Mouse (Mus musculus): ENCODE results near the gene Pik3ap1.

DNA sequence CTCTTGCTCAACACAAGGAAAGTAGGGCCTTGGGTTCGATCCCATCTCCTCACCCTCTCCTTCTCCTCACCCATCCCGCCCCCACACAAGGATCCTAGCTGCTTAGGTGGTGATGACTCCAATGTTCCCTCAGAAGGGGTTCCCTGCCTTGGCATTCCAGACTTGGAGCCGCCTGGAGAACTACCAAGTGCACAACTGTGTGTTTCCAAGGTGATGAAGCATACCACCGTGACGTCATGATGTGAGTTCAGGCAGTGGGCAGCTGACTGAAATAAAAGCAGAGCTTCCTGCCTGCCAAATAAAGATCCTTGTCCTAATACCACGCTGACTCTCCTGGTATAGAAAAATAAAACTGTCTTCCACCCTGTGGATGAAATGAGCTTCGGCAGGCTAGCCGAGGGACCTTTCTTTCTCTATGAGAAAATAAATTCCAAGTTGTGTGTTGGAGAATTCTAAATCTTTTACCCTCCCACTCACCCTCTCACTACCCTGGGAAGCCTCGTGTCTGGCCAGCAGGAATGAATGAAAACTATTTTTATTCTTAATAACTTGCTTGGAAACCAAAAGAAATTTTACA, 114.7 kb downstream of the Pik3ap1 start:
- TF ChIP-seq CTCF (conservative IDR thresholded peaks at IDR 0.05 in 1 of 2, IDR thresholded peaks at IDR 0.05 in 1 of 2; ENCODE audit: low read depth in 2 of 2, low read length in 2 of 2) (no peak), BHLHE40 (IDR thresholded peaks at IDR 0.05; ENCODE audit: low read depth, low read length) (no peak), POLR2A (IDR thresholded peaks at IDR 0.05; ENCODE audit: low read depth, low read length) (no peak), MAFK (IDR thresholded peaks at IDR 0.05; ENCODE audit: insufficient replicate concordance, low read length) (no peak), NELFE (IDR thresholded peaks at IDR 0.05; ENCODE audit: low read depth, low read length) (no peak), TBP (conservative IDR thresholded peaks at IDR 0.05; ENCODE audit: low read depth, low read length) (no peak), MYC (IDR thresholded peaks at IDR 0.05; ENCODE audit: low read depth, low read length) (no peak), ZC3H11A (IDR thresholded peaks at IDR 0.05; ENCODE audit: low read depth, low read length) (no peak), ZMIZ1 (IDR thresholded peaks at IDR 0.05; ENCODE audit: low read depth, low read length) (no peak), NRF1 (IDR thresholded peaks at IDR 0.05; ENCODE audit: low read depth, low read length) (no peak), CHD2 (IDR thresholded peaks at IDR 0.05; ENCODE audit: low read length) (no peak)

Measured in CH12.LX (cell line).